Mouse (Mus musculus) layer of hippocampus, adult 2 months (tissue): ENCODE measurements around the gene Ptbp1. TPM values are rescaled to one million over a fixed set of nuclear protein-coding genes. Genes with fewer than 3 reads are reported as not detected.
A peak's percentile ranks its signal among the peaks of the same experiment; 100 is the strongest.

Experiments used
- DNase-seq, 2 experiments: peaks; one replicate each; pipeline ENCODE4 v3.0.0; 2022; ENCODE audit warnings: low spot score in 2 of 2
- H3K27ac ChIP-seq: fragments of 200-600 bp; 2 replicates; pipeline ENCODE4 v1.8.1; 2022
- H3K4me3 ChIP-seq: fragments of 200-600 bp; 2 replicates; pipeline ENCODE4 v1.8.1; 2022; ENCODE audit warnings: mild to moderate bottlenecking
- CTCF ChIP-seq: fragments of 200-600 bp; conservative IDR thresholded peaks from 2 replicates; pipeline ENCODE4 v1.8.1; 2022; ENCODE audit warnings: antibody characterized with exemption, mild to moderate bottlenecking, moderate library complexity
- long read RNA-seq, 2 experiments: library from polyadenylated mRNA; stranded (forward); transcript quantifications; one replicate each; pipeline ENCODE4 v2.0.0; 2021; ENCODE audit warnings: borderline mapping rate in 2 of 2
- total RNA-seq, 2 experiments: library from RNA; stranded (reverse); gene quantifications; 2 replicates each; pipeline ENCODE4 v1.2.3; 2021

Gene Ptbp1
- total RNA-seq: 10 to 100 TPM; 56.9 to 58.7 TPM
- long read RNA-seq, experiment 1, transcript Ptbp1-206 (13 exons, 3,169 nt): major isoform, 5 of 16 reads
- long read RNA-seq, experiment 1, partial matches to known transcripts: 4 of 16 reads
- long read RNA-seq, experiment 1, other reads (novel, unspliced or antisense): 3 of 16 reads
- long read RNA-seq, experiment 2, partial matches to known transcripts: 1 of 12 reads
- long read RNA-seq, experiment 2, other reads (novel, unspliced or antisense): 5 of 12 reads

DNA sequence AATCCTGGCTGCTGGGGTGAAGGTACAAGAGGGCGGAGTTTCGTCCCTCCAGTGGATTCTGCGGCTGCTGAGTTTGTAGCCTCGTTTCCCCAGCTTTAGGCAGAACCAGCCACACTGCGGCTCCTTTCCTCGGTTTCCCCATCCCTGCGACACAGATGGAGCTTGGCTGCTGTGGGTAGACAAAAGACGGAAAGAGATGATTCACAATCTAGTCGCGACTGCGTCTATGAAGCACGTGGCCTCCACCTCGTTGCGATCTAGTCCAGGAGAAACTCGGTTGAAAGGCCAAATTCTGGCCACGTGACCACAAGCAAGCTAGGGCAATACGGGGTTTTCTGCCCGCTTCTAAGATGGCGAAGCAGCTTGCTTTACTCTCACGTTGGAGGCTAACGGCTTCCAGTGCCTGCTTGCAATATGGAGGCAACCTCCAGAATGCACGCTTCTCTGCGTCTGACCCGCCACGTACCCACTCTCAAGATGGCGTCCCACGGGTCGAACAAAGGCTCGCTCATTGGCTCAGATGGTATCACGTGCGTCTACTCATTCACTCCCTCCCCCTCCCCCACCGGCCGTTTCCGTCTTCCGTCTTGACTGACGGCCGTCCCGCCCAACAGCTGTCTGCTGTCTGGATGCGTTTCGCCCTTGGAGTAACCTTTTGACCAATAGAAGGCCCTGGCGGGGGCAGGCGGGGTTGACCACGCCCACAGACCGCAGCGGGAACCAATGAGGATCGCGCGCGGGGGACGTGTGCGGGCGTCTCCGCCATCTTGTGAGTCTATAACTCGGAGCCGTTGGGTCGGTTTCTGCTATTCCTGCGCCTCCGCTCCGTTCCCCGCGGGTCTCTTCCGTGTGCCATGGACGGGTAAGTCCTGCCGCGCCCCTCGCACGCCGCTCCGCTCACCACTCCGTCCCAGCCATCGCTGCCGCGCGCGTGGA, at the start of gene Ptbp1:
Gene Ptbp1 (plus strand): TSS at position 568 of the 936 bp plus-strand sequence.
- TF ChIP-seq CTCF: no peak
- H3K27ac ChIP-seq: peak within 1 kb of the TSS; percentile 100
- H3K4me3 ChIP-seq: peak within 1 kb of the TSS; percentile 100
- peak; percentile 98 to 99 for DNase-seq

DNA sequence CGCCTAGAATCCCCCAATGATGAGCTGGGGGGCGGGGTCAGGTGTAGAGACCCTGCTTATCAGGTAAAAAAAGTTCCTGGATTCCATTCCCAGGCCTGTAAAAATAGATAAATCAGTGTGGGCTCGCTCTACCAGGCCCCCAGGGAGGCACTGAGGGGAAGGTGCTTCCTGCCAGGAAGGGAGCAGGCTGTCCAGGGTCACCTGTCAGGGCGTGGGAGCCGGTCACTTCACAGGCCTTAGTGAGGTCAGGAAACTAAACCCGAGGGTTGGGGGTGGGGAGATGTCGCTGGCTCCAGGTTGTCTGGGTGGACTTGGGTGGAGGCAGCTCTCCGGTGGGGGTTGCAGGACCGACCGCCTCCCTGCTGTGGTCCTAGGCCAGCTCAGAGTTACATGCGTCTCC, 48.6 kb upstream of the Ptbp1 start:
- Histone ChIP-seq H3K4me3 (no peak overlapping the region), H3K27ac (peak overlapping the region; percentile 97)
- DNase-seq: no peak
- no peak for TF ChIP-seq CTCF

DNA sequence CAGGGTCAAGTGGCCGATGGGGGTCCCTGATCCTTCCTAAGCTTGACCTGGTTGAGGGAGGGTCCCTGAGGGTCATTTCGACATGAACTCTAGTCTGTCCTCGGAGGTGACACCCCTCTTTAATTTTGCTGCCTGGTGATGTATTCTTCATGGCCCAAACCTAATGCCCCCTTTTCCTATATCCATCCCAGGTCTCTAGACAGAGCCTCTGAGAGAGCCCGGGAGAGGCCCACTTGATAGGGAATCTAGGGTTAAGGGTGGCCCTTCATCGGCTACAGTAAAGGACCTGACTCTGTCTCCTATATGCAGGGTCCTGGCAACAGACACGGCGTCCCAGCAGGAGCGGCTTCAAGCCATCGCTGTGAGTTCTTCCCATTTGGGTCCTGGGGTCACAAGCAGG, 47.9 kb upstream of the Ptbp1 start:
- TF ChIP-seq CTCF: no peak
- H3K4me3 ChIP-seq: no peak overlapping the region; the same call in 1 of the 2 replicates
- peak overlapping the region; percentile 97 for H3K27ac ChIP-seq
- DNase-seq: no peak

DNA sequence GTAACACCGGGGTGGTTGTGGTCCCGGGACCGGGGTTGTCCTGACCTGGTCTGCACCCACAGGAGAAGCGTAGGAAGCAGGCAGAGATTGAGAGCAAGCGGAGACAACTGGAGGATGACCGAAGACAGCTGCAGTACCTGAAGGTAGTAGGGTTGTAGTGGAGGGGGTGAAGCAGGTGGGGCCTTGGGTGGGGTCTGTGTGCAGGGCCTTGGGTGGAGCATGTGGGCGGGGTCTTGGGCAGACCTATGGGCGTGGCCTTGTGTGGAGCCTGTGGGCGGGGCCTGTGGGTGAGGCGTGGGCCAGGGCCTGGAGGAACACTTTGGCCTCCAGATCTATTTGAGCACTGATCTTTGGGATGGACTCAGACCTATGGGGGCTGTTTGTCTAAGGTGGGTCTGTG, 47.3 kb upstream of the Ptbp1 start:
- Histone ChIP-seq H3K27ac (peak overlapping the region; percentile 97), H3K4me3 (no peak overlapping the region; the same call in 1 of the 2 replicates)
- no peak for TF ChIP-seq CTCF
- DNase-seq: no peak

- TF ChIP-seq CTCF: no peak
- no peak for DNase-seq
- H3K27ac ChIP-seq: peak overlapping the region; percentile 54; the same call in 1 of the 2 replicates
- H3K4me3 ChIP-seq: no peak overlapping the region
These were observed 46.4 kb upstream of the Ptbp1 start for GRCm38 (mm10) chr10:79807826-79808225.

DNA sequence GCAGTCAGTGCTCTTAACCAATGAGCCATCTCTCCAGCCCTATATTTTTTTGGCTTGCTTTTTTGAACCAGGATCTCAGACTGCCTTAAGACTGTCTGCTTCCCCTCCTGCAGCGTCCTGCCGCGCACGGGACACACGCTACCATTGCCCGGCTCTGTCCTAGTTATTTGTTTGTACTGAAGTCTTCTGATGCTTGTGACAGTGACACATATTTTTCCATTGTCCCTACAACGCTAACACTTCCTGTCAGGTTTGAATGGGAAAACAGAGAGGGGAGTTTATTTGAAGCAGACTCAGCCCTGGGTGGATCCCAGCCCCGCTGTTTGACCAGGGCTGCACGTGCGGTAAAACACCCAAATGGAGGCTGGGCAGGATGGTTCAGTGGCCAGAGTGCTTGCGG, 45.5 kb upstream of the Ptbp1 start:
- TF ChIP-seq CTCF: no peak
- no peak for DNase-seq
- Histone ChIP-seq H3K27ac (peak overlapping the region; percentile 54; the same call in 1 of the 2 replicates), H3K4me3 (no peak overlapping the region)

- TF ChIP-seq CTCF: peak; percentile 98
- Histone ChIP-seq H3K27ac (no peak overlapping the region), H3K4me3 (no peak overlapping the region)
- peak; percentile 79 to 97 for DNase-seq
These were observed 42.2 kb upstream of the Ptbp1 start for GRCm38 (mm10) chr10:79811736-79812637.

DNA sequence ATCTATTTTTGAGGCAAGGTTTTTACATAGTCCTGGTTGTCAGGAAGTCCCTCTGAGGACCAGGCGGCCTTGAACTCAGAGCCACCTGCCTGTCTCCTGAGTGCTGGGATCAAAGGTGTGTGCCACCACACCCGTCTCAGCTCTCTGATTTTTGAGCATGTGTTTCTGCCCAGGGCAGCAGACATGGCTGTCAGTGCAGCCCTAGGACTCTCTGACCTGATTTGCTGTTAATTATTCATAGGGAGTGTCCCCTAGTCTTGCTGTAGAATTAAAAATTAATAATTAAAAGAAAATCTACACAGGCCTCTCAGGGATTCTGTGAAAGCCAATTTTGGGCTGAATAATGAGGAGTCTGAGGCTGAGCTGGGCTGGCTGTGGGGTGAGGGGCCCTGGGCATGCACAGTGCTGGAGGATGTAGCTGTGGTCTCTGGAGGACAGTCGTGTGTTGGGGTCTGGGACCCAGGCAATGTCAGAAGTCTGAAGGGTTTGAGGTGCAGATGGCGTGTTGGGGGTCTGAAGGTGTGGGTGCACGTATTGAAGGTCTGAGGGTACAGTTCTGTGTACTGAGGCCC, 39.9 kb upstream of the Ptbp1 start:
- no peak overlapping the region for H3K27ac ChIP-seq
- TF ChIP-seq CTCF: no peak
- H3K4me3 ChIP-seq: no peak overlapping the region
- no peak for DNase-seq

DNA sequence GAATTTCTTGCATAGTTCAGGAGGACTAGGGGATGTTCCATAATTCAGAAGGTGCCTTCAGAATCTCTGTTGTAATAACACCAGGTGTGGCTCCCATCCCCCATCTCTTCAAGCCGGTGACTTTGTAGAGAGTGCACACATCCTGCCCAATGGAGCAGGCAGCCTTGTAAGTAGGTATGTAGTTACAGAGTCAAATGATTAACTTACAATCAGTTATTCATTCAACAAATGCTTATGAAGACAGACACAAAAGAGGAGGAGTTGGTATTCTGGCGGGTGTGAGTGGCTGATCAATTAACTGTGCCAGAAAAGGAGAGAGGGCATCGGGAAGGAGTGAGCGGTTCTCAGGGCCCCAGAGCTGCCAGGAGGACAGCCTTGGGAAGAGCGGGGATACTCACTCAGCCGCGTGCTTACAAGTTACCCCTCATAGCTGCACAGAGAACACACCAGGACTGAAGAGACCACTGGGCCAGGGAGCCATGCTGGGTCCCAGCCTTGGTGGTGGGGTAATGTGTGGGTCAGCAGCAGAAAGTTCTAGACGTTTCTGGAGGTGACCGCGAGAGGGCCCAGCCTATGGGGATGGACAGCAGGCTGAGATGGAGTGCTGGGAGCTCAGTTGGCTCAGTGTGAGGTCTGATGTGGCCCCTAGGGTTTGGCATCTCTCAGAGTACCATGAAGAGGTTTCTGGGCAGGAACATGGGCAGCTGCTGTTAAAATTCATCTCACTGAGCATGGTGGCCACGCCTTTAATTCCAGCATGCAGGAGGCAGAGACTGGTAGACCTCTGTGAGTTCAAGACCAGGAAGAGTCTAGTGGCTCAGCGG, 38.3 kb upstream of the Ptbp1 start:
- Histone ChIP-seq H3K27ac (no peak overlapping the region), H3K4me3 (no peak overlapping the region)
- DNase-seq: no peak
- TF ChIP-seq CTCF: no peak

- Histone ChIP-seq H3K4me3 (no peak overlapping the region), H3K27ac (no peak overlapping the region)
- DNase-seq: no peak
- peak; percentile 78 for TF ChIP-seq CTCF
These were observed 37.1 kb upstream of the Ptbp1 start for GRCm38 (mm10) chr10:79817111-79817510.

- DNase-seq: no peak
- TF ChIP-seq CTCF: no peak
- no peak overlapping the region for H3K27ac ChIP-seq
- no peak overlapping the region for H3K4me3 ChIP-seq
These were observed 36.0 kb upstream of the Ptbp1 start for GRCm38 (mm10) chr10:79818225-79818624.
